Mouse (Mus musculus) layer of hippocampus, adult 18-20 months (tissue): ENCODE measurements around the gene Hpn. TPM values are rescaled to one million over a fixed set of nuclear protein-coding genes. Genes with fewer than 3 reads are reported as not detected.

Experiments used
- DNase-seq, 2 experiments: peaks; one replicate each; pipeline ENCODE4 v3.0.0; 2022; ENCODE audit warnings: low spot score in 2 of 2
- total RNA-seq, 2 experiments: library from RNA; stranded (reverse); gene quantifications; 2 replicates each; pipeline ENCODE4 v1.2.3; 2021

Gene Hpn
- total RNA-seq, 2 experiments from 2014 or later, result 4.3 to 7.0 TPM

- DNase-seq, result no peak
Observed at GRCm38 (mm10) chr7:31140941-31141340, 25.9 kb upstream of the Hpn start.

GRCm38 (mm10) chr7:31140302-31140701 is 25.2 kb upstream of the Hpn start:
- no peak for DNase-seq

- peak in 1 of 2 experiments; percentile 68 for DNase-seq
Observed at GRCm38 (mm10) chr7:31139765-31140164, 24.7 kb upstream of the Hpn start.

GRCm38 (mm10) chr7:31135717-31136116 is 20.6 kb upstream of the Hpn start:
- DNase-seq, result no peak

- DNase-seq, result no peak
Observed at GRCm38 (mm10) chr7:31131866-31132265, 16.8 kb upstream of the Hpn start.

GRCm38 (mm10) chr7:31130841-31131240 is 15.8 kb upstream of the Hpn start:
- DNase-seq, result peak in 1 of 2 experiments; percentile 70

- DNase-seq, result no peak
Observed at GRCm38 (mm10) chr7:31130197-31130596, 15.1 kb upstream of the Hpn start.

- DNase-seq, result no peak
Observed at GRCm38 (mm10) chr7:31128157-31128705, 13.1 kb upstream of the Hpn start.

GRCm38 (mm10) chr7:31126851-31127724 is 12.0 kb upstream of the Hpn start, which contains the start of gene Scn1b:
Gene Scn1b, minus strand, starts transcription at chr7:31127003.
- peak; percentile 61 to 68 for DNase-seq

GRCm38 (mm10) chr7:31126211-31126751 is 11.2 kb upstream of the Hpn start:
- DNase-seq, result peak in 1 of 2 experiments; percentile 66

- DNase-seq, result no peak
Observed at GRCm38 (mm10) chr7:31125116-31125515, 10.0 kb upstream of the Hpn start.

- no peak for DNase-seq
Observed at GRCm38 (mm10) chr7:31124381-31124780, 9.3 kb upstream of the Hpn start.

- DNase-seq, result no peak
Observed at GRCm38 (mm10) chr7:31123697-31124096, 8.6 kb upstream of the Hpn start.

GRCm38 (mm10) chr7:31122641-31123631 is 7.8 kb upstream of the Hpn start:
- DNase-seq, result no peak

GRCm38 (mm10) chr7:31119556-31119955 is 4.5 kb upstream of the Hpn start:
- DNase-seq, result no peak

GRCm38 (mm10) chr7:31118486-31118885 is 3.4 kb upstream of the Hpn start:
- DNase-seq, result no peak

GRCm38 (mm10) chr7:31117465-31117864 is 2.4 kb upstream of the Hpn start:
- peak; percentile 70 to 87 for DNase-seq

- no peak for DNase-seq
Observed at GRCm38 (mm10) chr7:31116721-31117145, 1.6 kb upstream of the Hpn start.

GRCm38 (mm10) chr7:31115587-31116043 is 525 bp upstream of the Hpn start:
- no peak for DNase-seq

GRCm38 (mm10) chr7:31114646-31115045 is 444 bp downstream of the Hpn start:
- no peak for DNase-seq

GRCm38 (mm10) chr7:31113800-31114199 is 1.3 kb downstream of the Hpn start:
- no peak for DNase-seq
